Comparison of ENCODE assay signal across 9 mouse cellular contexts in genomic region chr4:128776568-128777289, GRCm38 (mm10). TPM values are rescaled to one million over a fixed set of nuclear protein-coding genes. Genes with fewer than 3 reads are reported as not detected.
DNase-seq lines count a peak whose midpoint lies in the region; ATAC-seq lines count a peak whose summit lies in the region.
"Had no signal": no experiment of that assay in that cellular context is flagged by ENCODE, and none has a peak within 500 bp of the region (broad histone marks: within the 10 kb centered on the region; RNA-seq: fewer than 3 reads in every experiment).

No protein-coding gene starts in this region.

- H3K4me1 ChIP-seq in forebrain, embryonic 15.5 days: no peaks in the 10 kb centered on the region
- H3K4me1 ChIP-seq in lung, embryonic 16.5 days (replicated peaks; ENCODE audit: control insufficient read depth, insufficient read depth, low read length): no peaks in the 10 kb centered on the region
- H3K4me1 ChIP-seq: heart, embryonic 13.5 days had no signal

- H3K4me2 ChIP-seq in forebrain, embryonic 15.5 days (replicated peaks): no peak overlapping the region
- H3K4me2 ChIP-seq in lung, embryonic 16.5 days (ENCODE audit: low read depth, low read length): no peak overlapping the region
- H3K4me2 ChIP-seq: heart, embryonic 13.5 days had no signal

- H3K4me3 ChIP-seq in forebrain, embryonic 15.5 days: no peak overlapping the region
- H3K4me3 ChIP-seq in lung, embryonic 16.5 days (ENCODE audit: low read length): no peak overlapping the region
- H3K4me3 ChIP-seq: heart, embryonic 13.5 days had no signal

- peak; percentile 81 for DNase-seq in ES-CJ7 (ENCODE audit: low read depth, low spot score)
- peak; percentile 72 for DNase-seq in cerebellum, adult 11-12 months
- DNase-seq in layer of hippocampus, adult 9-10 months (ENCODE audit: low spot score): peak; percentile 51
- DNase-seq in retina, adult 2 months (ENCODE audit: low read depth, low spot score): peak; percentile 54
- peak; percentile 73 for DNase-seq in thymus, postnatal 25 days

- H3K27ac ChIP-seq in forebrain, embryonic 15.5 days (replicated peaks): no peak overlapping the region
- H3K27ac ChIP-seq in lung, embryonic 16.5 days (ENCODE audit: low read length): no peak overlapping the region
- H3K27ac ChIP-seq: heart, embryonic 13.5 days had no signal

- H3K27me3 ChIP-seq in forebrain, embryonic 15.5 days: no peaks in the 10 kb centered on the region
- no peaks in the 10 kb centered on the region for H3K27me3 ChIP-seq in lung, embryonic 16.5 days (ENCODE audit: control insufficient read depth, insufficient read depth, low read depth, low read length)
- H3K27me3 ChIP-seq: heart, embryonic 13.5 days had no signal

- no peak overlapping the region for H3K9ac ChIP-seq in forebrain, embryonic 15.5 days (replicated peaks)
- H3K9ac ChIP-seq in lung, embryonic 16.5 days (ENCODE audit: low read length): no peak overlapping the region
- H3K9ac ChIP-seq: heart, embryonic 13.5 days had no signal

- WGBS in forebrain, embryonic 15.5 days: 38% methylated on average over 20 of the region's 20 CpGs
- WGBS in lung, embryonic 16.5 days: 47% methylated on average over 20 of the region's 20 CpGs

- ATAC-seq in forebrain, embryonic 15.5 days (replicated peaks): peak; percentile 57
- ATAC-seq in hematopoietic stem cell, adult 5-6 weeks (replicated peaks in 1 of 2; ENCODE audit: insufficient read depth in 1 of 2, low FRiP score in 2 of 2, low TSS enrichment in 1 of 2, low read depth in 1 of 2, poor library complexity in 2 of 2, severe bottlenecking in 2 of 2): peak; percentile 74 to 81
- peak; percentile 62 for ATAC-seq in lung, embryonic 16.5 days (ENCODE audit: low read depth)

- no peaks in the 10 kb centered on the region for H3K9me3 ChIP-seq in forebrain, embryonic 15.5 days
- no peaks in the 10 kb centered on the region for H3K9me3 ChIP-seq in lung, embryonic 16.5 days (ENCODE audit: control insufficient read depth, low read length)
- H3K9me3 ChIP-seq: heart, embryonic 13.5 days had no signal

- H3K36me3 ChIP-seq in forebrain, embryonic 15.5 days: peaks cover 91% of the 10 kb centered on the region
- peaks cover 68% of the 10 kb centered on the region for H3K36me3 ChIP-seq in lung, embryonic 16.5 days (ENCODE audit: control insufficient read depth, insufficient read depth, low read length)

RNA-seq across cellular contexts. Expression of gene A3galt2, which starts 21.6 kb away (rescaled TPM):
- 0.45 and 0.61 TPM in 2 replicates for polyA plus RNA-seq in forebrain, embryonic 15.5 days (2015; fragmentation: Nextera tagmentation; extraction: Ambion mirVana)
- total RNA-seq in hematopoietic stem cell, adult 5-6 weeks (2017): not detected in 2 replicates
- 0.16 and 0.30 TPM in 2 replicates for polyA plus RNA-seq in lung, embryonic 16.5 days (2015; fragmentation: Nextera tagmentation; extraction: Ambion mirVana)

RNA-seq across cellular contexts. Expression of gene Zfp362, which starts 29.1 kb away (rescaled TPM):
- 45.5 and 51.3 TPM in 2 replicates for polyA plus RNA-seq in forebrain, embryonic 15.5 days (2015; fragmentation: Nextera tagmentation; extraction: Ambion mirVana)
- total RNA-seq in hematopoietic stem cell, adult 5-6 weeks (2017): 7.8 and 8.5 TPM in 2 replicates
- polyA plus RNA-seq in lung, embryonic 16.5 days (2015; fragmentation: Nextera tagmentation; extraction: Ambion mirVana): 32.2 and 33.6 TPM in 2 replicates
